Mouse (Mus musculus) erythroblast, adult 5-6 weeks (primary cell): Measurements from ENCODE around the gene Pitpnm3. TPM values are rescaled to one million over a fixed set of nuclear protein-coding genes. Genes with fewer than 3 reads are reported as not detected.
A peak's percentile ranks its signal among the peaks of the same experiment; 100 is the strongest.

Source experiments
- ATAC-seq: replicated peaks from 2 replicates; pipeline ENCODE4 v1.8.0; 2016; ENCODE audit warnings: moderate number of reproducible peaks, mild to moderate bottlenecking, moderate TSS enrichment, inconsistent platforms; ENCODE audit not compliant: poor library complexity, low FRiP score, severe bottlenecking
- total RNA-seq, 2 experiments: library from RNA; stranded (forward) in 1 of 2; stranded (reverse) in 1 of 2; fragments of 150-400 nt in 1 of 2; fragments of 200-764, 138-1000 nt in 1 of 2; gene quantifications; 2 replicates each; pipeline versions ENCODE4 v1.2.3 to v1.2.4; 2015 to 2017; ENCODE audit warnings: low replicate concordance in 2 of 2

Pitpnm3 gene
- total RNA-seq, 2 experiments from 2014 or later: not detected

DNA sequence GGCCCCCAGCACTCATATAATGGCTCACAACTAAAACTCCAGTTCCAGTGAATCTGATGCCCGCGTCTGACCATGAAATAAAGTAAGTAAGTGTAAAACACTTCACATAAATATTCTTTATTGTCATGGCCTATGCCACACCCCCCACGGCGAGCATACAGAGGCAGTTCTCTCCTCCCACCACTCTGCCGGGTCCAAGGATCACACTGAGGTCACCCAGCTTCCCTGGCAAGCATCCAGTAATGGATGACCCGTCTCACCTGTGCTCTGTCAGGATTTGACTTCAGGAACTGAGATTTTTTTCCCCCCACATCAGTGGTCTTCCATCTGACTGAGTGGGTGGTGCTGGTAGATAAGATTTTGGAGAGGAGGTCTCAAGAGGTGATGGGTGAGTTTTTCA is 4.6 kb upstream of the Pitpnm3 start:
- ATAC-seq: no peak

DNA sequence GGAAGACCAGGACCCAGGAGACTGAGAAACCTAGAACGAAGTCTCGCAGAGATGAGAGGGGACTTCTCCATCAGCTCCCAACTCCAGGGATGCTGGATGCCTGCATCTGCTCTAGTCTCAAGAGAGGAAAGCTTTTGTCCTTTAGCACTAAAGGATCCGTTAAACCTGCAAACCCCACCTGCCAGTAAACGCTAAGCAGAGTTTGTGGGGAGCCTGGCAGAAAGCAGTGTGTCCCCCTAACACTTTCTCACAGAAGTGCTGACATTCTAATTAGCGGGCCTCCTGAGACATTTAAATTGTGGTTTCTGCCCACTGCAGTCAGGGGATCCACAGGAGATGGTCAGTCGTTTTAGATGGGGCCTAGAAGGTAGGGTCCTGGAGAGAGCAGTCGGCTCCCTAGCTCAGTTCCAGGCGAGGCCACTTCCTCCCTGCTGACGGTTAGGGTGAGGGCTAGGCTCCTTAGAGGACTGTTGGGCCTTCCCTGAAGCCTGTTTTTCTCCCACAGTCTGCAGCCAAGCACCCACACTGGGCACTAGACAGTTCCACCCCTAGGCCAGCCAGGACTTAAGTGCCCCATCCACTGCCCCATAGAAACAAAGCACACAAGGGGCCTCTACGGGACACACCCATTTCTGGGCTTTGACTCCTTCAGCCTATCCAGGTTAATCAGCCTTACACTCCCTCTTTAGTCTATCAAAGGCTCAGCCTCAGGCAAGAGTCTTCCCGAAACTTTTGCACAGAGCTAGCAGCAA is 829 bp upstream of the Pitpnm3 start:
- ATAC-seq: no peak

GRCm38 (mm10) chr11:72134536-72135382 is 819 bp downstream of the Pitpnm3 start:
- ATAC-seq: 0 out of 2 replicates have a peak, but pooled peaks have one; percentile 11

DNA sequence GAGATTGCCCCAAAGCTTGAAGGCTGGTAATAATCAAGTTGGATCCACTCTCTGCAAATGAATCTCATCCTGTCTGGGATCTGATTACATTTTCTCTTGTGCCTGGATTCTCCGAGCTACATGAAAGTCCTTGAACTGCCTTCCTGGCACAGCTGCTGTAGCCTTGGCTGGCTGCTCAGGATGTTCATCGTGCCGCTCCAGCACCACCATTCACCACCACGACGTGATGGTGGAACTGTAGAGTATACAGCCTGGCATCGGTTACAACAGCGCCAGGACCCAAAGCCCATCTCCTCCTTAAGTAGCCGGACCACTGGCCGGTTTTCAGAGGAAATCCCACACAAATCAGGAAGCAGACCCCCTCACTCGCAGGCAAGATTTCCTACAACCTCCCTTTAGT is 2.5 kb downstream of the Pitpnm3 start:
- no peak for ATAC-seq

- no peak for ATAC-seq
These were observed 3.3 kb downstream of the Pitpnm3 start for GRCm38 (mm10) chr11:72132266-72132665.

DNA sequence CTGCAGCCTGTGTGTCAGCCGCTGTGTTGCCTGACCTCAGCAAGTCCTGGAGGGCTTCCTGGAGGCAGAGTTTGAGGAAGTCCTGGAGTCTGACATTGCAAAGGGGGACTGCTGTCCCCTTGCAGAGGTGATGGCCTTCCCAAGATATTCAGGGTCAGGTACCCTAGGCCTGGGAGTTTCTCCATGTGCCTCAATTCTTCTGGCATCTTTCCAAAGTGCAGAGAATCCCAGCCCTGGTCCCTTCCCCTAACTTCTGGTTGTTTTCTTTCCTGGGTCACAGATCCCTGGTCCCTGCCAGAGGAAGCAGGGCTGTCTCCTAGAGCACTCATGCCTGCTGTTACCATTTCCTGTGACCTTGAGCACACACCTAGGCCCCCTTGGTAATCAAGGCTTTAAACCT is 3.9 kb downstream of the Pitpnm3 start:
- ATAC-seq: no peak

DNA sequence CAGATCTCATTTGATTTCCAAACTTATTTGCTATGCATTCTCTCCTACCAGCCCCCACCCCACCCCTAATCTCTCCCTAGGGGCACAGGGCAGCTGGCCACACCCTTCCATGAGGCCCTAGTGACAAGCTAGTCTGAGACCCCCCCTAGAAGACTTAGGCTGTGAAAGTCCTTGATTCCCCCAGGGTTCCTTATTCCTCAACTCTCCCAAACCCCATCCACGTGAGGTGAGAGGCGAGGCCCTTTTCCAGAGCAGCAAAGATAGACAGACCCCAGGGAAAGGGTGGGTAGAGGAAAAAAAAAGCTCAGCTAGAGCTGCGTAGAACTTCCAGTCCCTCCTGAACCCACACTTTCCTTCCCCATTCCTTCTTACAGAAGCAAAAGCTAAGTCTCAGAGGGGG is 4.7 kb downstream of the Pitpnm3 start:
- no peak for ATAC-seq

- ATAC-seq: no peak
These were observed 5.1 kb downstream of the Pitpnm3 start for GRCm38 (mm10) chr11:72130472-72130871.

GRCm38 (mm10) chr11:72130021-72130420 is 5.6 kb downstream of the Pitpnm3 start:
- ATAC-seq: no peak

GRCm38 (mm10) chr11:72129032-72129894 is 6.3 kb downstream of the Pitpnm3 start:
- ATAC-seq: no peak

GRCm38 (mm10) chr11:72127450-72128189 is 8.0 kb downstream of the Pitpnm3 start:
- no peak for ATAC-seq

GRCm38 (mm10) chr11:72125781-72126180 is 9.8 kb downstream of the Pitpnm3 start:
- ATAC-seq: no peak

DNA sequence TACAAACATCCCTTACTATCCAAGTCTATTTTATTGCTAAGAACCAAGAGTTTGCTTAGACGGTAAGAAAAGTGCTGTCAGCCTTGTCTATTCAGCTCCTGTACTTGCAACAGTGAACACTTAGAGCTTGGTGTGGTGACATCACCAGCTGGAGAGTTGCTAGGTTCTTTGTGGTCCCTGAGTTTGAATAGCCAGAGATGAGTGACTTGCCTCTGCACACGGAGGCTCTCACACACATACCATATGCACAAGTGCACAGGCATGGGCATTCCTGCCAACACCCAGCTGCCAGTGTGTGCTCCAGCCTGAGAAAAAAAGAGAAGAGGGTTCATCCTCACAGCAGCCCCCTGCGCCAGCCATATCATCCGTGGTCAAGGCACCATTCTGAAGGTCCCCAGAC is 12.0 kb downstream of the Pitpnm3 start:
- no peak for ATAC-seq

GRCm38 (mm10) chr11:72120354-72120753 is 15.2 kb downstream of the Pitpnm3 start:
- no peak for ATAC-seq

GRCm38 (mm10) chr11:72118630-72119029 is 16.9 kb downstream of the Pitpnm3 start:
- ATAC-seq: no peak

DNA sequence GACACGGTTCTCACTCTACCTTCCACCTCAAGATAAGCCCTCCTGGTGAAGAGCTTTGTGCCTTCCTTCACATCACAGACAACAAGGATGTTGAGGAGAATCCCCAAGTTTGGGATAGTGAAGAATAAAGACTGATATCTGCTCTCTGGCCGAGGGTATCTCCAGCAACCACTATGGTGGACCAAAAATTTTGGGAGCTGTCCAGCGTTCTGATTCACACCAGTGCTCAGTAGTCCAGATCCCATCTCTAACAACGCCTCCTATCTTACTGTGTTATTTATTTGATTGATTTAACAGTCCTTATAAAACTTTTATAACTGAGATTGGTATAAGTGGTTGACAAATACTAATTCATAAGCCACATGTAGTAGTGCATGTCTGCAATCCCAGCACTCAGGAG is 22.3 kb downstream of the Pitpnm3 start:
- ATAC-seq: no peak

- ATAC-seq: no peak
These were observed 24.9 kb downstream of the Pitpnm3 start for GRCm38 (mm10) chr11:72110726-72111125.

DNA sequence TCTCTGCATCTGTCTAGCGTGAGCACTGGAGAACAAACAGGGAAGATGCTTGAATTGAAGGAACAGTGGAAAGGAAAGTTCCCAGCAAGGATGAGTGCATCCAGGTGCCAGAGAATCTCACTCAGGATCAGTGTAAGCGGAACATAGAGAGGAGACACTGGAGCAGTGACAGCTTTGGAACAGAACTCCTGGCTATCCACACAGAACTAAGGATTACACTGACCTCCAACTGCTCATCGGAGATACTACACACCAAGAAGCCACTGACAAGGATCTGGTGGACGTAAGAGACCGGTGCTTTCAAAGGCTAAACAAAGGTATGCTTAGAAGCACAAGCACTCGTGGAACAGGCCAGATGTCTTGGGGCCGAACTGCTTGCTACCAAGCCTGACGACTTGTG is 31.4 kb downstream of the Pitpnm3 start:
- ATAC-seq: no peak

- no peak for ATAC-seq
These were observed 32.0 kb downstream of the Pitpnm3 start for GRCm38 (mm10) chr11:72103530-72103929.

GRCm38 (mm10) chr11:72100996-72101395 is 34.6 kb downstream of the Pitpnm3 start:
- no peak for ATAC-seq
